Mouse (Mus musculus) liver, embryonic 14.5 days (tissue): Measurements from ENCODE around the gene Apoe. TPM values are rescaled to one million over a fixed set of nuclear protein-coding genes. Genes with fewer than 3 reads are reported as not detected.

Experiments
- ATAC-seq: fragments of 200-750 bp; cut with Nextera tagmentation; 2 replicates; pipeline ENCODE4 v1.8.0; 2017; ENCODE audit warnings: moderate number of reproducible peaks, mild to moderate bottlenecking, moderate library complexity; ENCODE audit not compliant: insufficient read depth
- DNase-seq, 3 experiments: peaks; one replicate each; pipeline ENCODE4 v3.0.0-alpha.2; 2012 to 2013; ENCODE audit warnings: low read depth in 3 of 3, low spot score in 3 of 3
- H3K27ac ChIP-seq: fragments of 300-500 bp; sonication (generic); 2 replicates; pipeline ENCODE4 v1.5.1; 2014; ENCODE audit warnings: moderate library complexity, mild to moderate bottlenecking, control low read depth, inconsistent platforms
- H3K27me3 ChIP-seq: fragments of 300-500 bp; sonication (generic); 2 replicates; pipeline ENCODE4 v1.6.1; 2014; ENCODE audit warnings: mild to moderate bottlenecking, low read length, moderate library complexity; ENCODE audit not compliant: control insufficient read depth, insufficient read depth
- H3K36me3 ChIP-seq: fragments of 300-500 bp; sonication (generic); replicated peaks from 2 replicates; pipeline ENCODE4 v1.6.1; 2014; ENCODE audit warnings: low read depth; ENCODE audit not compliant: control insufficient read depth, insufficient read depth
- H3K4me1 ChIP-seq, 2 experiments: fragments of 200-500 bp in 1 of 2; fragments of 300-500 bp in 1 of 2; sonication (generic) in 1 of 2; replicated peaks; 2 replicates each; pipeline ENCODE4 v1.6.1; 2012 to 2014; ENCODE audit warnings: antibody characterized with exemption in 1 of 2, inconsistent platforms in 1 of 2, low read length in 1 of 2; ENCODE audit not compliant: control insufficient read depth in 2 of 2, insufficient read depth in 2 of 2
- H3K4me2 ChIP-seq: fragments of 300-500 bp; sonication (generic); 2 replicates; pipeline ENCODE4 v1.6.1; 2014; ENCODE audit warnings: low read depth, mild to moderate bottlenecking, control low read depth, moderate library complexity
- H3K4me3 ChIP-seq, 2 experiments: fragments of 200-500 bp in 1 of 2; fragments of 300-500 bp in 1 of 2; sonication (generic) in 1 of 2; 2 replicates each; pipeline ENCODE4 v1.5.1; 2012 to 2014; ENCODE audit warnings: low read depth in 2 of 2, low read length in 2 of 2, mild to moderate bottlenecking in 2 of 2, control low read depth in 1 of 2, inconsistent platforms in 1 of 2, moderate library complexity in 1 of 2; ENCODE audit not compliant: insufficient read depth in 1 of 2
- H3K9ac ChIP-seq: fragments of 300-500 bp; sonication (generic); replicated peaks from 2 replicates; pipeline ENCODE4 v1.6.1; 2014; ENCODE audit warnings: mild to moderate bottlenecking, control low read depth, moderate library complexity
- H3K9me3 ChIP-seq: fragments of 300-500 bp; sonication (generic); 2 replicates; pipeline ENCODE4 v1.6.1; 2016; ENCODE audit warnings: low read length, mixed read lengths; ENCODE audit not compliant: control insufficient read depth
- CTCF ChIP-seq: IDR thresholded peaks from 2 replicates; pipeline ENCODE4 v1.5.1; 2016; ENCODE audit warnings: antibody characterized with exemption, low read depth, control low read depth
- EP300 ChIP-seq: IDR thresholded peaks from 2 replicates; pipeline ENCODE4 v1.6.1; 2016; ENCODE audit warnings: antibody characterized with exemption, low read depth
- WGBS: fragments of 180-500 bp; shearing (Covaris S2); extraction: QIAGEN DNeasy Blood & Tissue Kit; methylation state at CpG from one replicate; pipeline ENCODE4 v1.1.7; 2014; ENCODE audit not compliant: insufficient replicate concordance; 5-methylcytosine and 5-hydroxymethylcytosine counted together
- polyA plus RNA-seq, 2 experiments: library from polyadenylated mRNA; depleted of rRNA in 1 of 2; stranded (reverse) in 1 of 2; unstranded in 1 of 2; fragments of >200 nt; fragmentation: Nextera tagmentation in 1 of 2; extraction: Ambion mirVana in 1 of 2; gene quantifications; 2 replicates each; pipeline versions ENCODE4 v1.2.1 to v1.2.3; 2012 to 2014

Gene Apoe
- polyA plus RNA-seq, 2 experiments = 1,630 to 2,400 TPM

GRCm38 (mm10) chr7:19696336-19696873 lies 2.6 kb downstream of the Apoe start:
- peak overlapping the region; percentile 52 for H3K4me2 ChIP-seq
- H3K4me1 ChIP-seq = peaks cover 20 to 62% of the 10 kb centered on the region in 2 experiments
- no peak for DNase-seq
- 85% methylated on average over 34 of the region's 34 CpGs for WGBS
- H3K27me3 ChIP-seq = no peaks in the 10 kb centered on the region
- TF ChIP-seq EP300 (no peak), CTCF (0 out of 2 replicates have a peak, but pooled peaks have one; percentile 5)
- no peaks in the 10 kb centered on the region for H3K9me3 ChIP-seq
- peak overlapping the region in 1 of 2 experiments; percentile 54; a peak in 1 of 4 replicates for H3K4me3 ChIP-seq
- H3K27ac ChIP-seq = no peak overlapping the region
- ATAC-seq = no peak
- peaks cover 4% of the 10 kb centered on the region for H3K36me3 ChIP-seq
- H3K9ac ChIP-seq = no peak overlapping the region

DNA sequence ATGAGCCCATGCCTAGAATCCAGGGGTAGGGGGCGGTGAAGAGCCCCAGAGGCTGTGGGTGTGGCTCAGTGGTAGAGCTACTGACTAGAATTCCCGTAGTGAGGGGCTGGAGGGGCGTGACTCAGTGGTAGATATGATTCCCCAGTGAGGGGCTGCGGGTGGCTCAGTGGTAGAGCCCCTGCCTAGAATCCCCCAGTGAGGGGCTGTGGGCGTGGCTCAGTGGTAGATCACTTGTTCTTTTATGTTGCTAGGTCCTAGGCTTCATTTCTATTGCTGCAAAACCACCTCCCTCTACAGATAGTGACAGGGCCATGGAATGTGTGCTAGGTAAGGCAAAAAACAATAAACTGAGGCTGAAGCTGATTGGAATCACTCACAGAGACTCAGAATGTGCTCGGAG lies 3.1 kb downstream of the Apoe start:
- WGBS = 31% methylated on average over 6 of the region's 6 CpGs

DNA sequence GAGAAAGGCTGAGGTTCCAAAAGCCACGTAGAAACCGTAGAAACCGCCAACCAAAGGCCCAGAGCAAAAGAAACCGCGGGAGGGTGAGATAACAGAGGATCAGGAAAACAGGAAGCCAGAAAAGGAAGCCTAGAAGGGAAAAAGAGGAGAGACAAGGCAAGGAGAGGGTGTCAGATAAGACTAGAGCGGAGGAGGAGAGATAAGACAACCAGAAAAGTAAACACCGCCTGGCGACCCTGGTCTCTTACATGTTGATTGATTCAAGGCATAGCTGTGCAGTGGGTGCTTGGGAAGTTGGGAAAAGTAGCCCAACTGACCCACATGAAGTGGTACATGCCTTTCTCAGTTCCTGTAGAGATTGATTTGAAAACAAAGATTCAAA lies 3.8 kb downstream of the Apoe start:
- Histone ChIP-seq H3K4me3 (no peak overlapping the region), H3K27ac (peak overlapping the region; percentile 61), H3K4me2 (peak overlapping the region; percentile 38), H3K9me3 (no peaks in the 10 kb centered on the region), H3K9ac (no peak overlapping the region; the same call in 1 of the 2 replicates), H3K27me3 (no peaks in the 10 kb centered on the region), H3K36me3 (peaks cover 4% of the 10 kb centered on the region), H3K4me1 (peaks cover 16 to 55% of the 10 kb centered on the region in 2 experiments)
- peak; percentile 35 for TF ChIP-seq EP300
- TF ChIP-seq CTCF = no peak
- DNase-seq (no peak), ATAC-seq (no peak)
- under 1% methylated on average over 8 of the region's 8 CpGs for WGBS

More for the DNA sequence above, 3.1 kb downstream of the Apoe start:
- H3K4me2 ChIP-seq = peak overlapping the region; percentile 52
- ATAC-seq = no peak
- no peak for DNase-seq
- no peak overlapping the region for H3K27ac ChIP-seq
- H3K9me3 ChIP-seq = no peaks in the 10 kb centered on the region
- H3K4me3 ChIP-seq = no peak overlapping the region
- H3K36me3 ChIP-seq = peaks cover 4% of the 10 kb centered on the region
- no peak overlapping the region for H3K9ac ChIP-seq
- no peaks in the 10 kb centered on the region for H3K27me3 ChIP-seq
- peaks cover 20 to 62% of the 10 kb centered on the region in 2 experiments for H3K4me1 ChIP-seq
- TF ChIP-seq EP300 = no peak

GRCm38 (mm10) chr7:19694336-19695212 lies 4.4 kb downstream of the Apoe start:
- Histone ChIP-seq H3K9me3 (no peaks in the 10 kb centered on the region), H3K4me3 (no peak overlapping the region), H3K36me3 (peaks cover 4% of the 10 kb centered on the region), H3K4me1 (peaks cover 15 to 50% of the 10 kb centered on the region in 2 experiments), H3K4me2 (peak overlapping the region; percentile 38), H3K9ac (no peak overlapping the region; the same call in 1 of the 2 replicates), H3K27me3 (no peaks in the 10 kb centered on the region), H3K27ac (peak overlapping the region; percentile 61)
- WGBS = 48% methylated on average over 10 of the region's 10 CpGs
- TF ChIP-seq EP300 (no peak), CTCF (no peak)
- DNase-seq (no peak), ATAC-seq (no peak)

DNA sequence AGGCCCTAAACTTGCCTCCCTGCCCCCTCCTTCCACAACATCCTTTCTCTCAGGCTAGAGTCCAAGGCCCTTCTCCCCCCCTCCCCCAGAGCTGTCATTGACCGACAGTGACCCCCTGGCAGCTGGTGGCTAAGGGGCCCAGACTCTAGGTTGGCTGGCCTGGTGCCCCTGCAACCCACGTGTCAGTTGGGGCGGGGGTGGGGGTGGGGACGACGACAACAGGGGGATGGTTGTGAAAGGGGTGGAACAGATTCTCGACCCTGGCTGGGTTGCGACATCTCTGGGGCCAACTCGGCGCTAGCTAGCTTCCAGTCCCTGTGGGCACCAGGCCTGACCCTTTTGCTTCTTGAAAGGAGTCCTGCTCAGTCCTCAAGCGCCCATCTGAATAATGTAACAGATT lies 5.6 kb downstream of the Apoe start:
- ATAC-seq (peak; percentile 53), DNase-seq (no peak)
- no peak overlapping the region; the same call in 1 of the 2 replicates for H3K4me2 ChIP-seq
- peaks cover 4% of the 10 kb centered on the region for H3K36me3 ChIP-seq
- H3K27ac ChIP-seq = peak overlapping the region; percentile 60
- WGBS = 17% methylated on average over 10 of the region's 10 CpGs
- H3K4me3 ChIP-seq = no peak overlapping the region
- H3K9ac ChIP-seq = no peak overlapping the region
- H3K9me3 ChIP-seq = no peaks in the 10 kb centered on the region
- H3K27me3 ChIP-seq = no peaks in the 10 kb centered on the region
- peaks cover 12 to 39% of the 10 kb centered on the region in 2 experiments for H3K4me1 ChIP-seq
- TF ChIP-seq CTCF (no peak), EP300 (no peak)
